Mouse (Mus musculus): ENCODE data around the gene Tmem132c.

- TF ChIP-seq EP300 (IDR thresholded peaks at IDR 0.05; ENCODE audit: insufficient read depth, low read depth, low read length) (no peak), CTCF (IDR thresholded peaks at IDR 0.05) (no peak), POLR2A (IDR thresholded peaks at IDR 0.05; ENCODE audit: insufficient read depth, low read depth, low read length) (no peak)
These were observed 139.6 kb downstream of the Tmem132c start for GRCm38 (mm10) chr5:127381216-127381615.

Data from heart, adult 2 months (tissue).